ENCODE assay signal across 8 mouse cellular contexts in genomic region chr13:93940742-93941531, GRCm38 (mm10).
DNase-seq lines count a peak whose midpoint lies in the region; ATAC-seq lines count a peak whose summit lies in the region.

No protein-coding gene starts in this region.

- no peaks in the 10 kb centered on the region for H3K36me3 ChIP-seq in forebrain, embryonic 12.5 days (replicated peaks)
- no peaks in the 10 kb centered on the region for H3K36me3 ChIP-seq in forebrain, embryonic 15.5 days
- no peaks in the 10 kb centered on the region for H3K36me3 ChIP-seq in heart, embryonic 15.5 days
- H3K36me3 ChIP-seq in limb, embryonic 13.5 days: no peaks in the 10 kb centered on the region

- H3K27ac ChIP-seq in forebrain, embryonic 12.5 days: no peak overlapping the region
- H3K27ac ChIP-seq in forebrain, embryonic 15.5 days (replicated peaks): no peak overlapping the region
- peak overlapping the region; percentile 51 for H3K27ac ChIP-seq in heart, embryonic 15.5 days
- H3K27ac ChIP-seq in limb, embryonic 13.5 days: peak overlapping the region; percentile 28; the same call in 1 of the 2 replicates

- no peaks in the 10 kb centered on the region for H3K9me3 ChIP-seq in forebrain, embryonic 12.5 days
- no peaks in the 10 kb centered on the region for H3K9me3 ChIP-seq in forebrain, embryonic 15.5 days
- no peaks in the 10 kb centered on the region for H3K9me3 ChIP-seq in heart, embryonic 15.5 days (replicated peaks)
- H3K9me3 ChIP-seq in limb, embryonic 13.5 days: no peaks in the 10 kb centered on the region

- 0 out of 2 replicates have a peak, but pooled peaks cover 4% of the 10 kb centered on the region for H3K4me1 ChIP-seq in forebrain, embryonic 12.5 days
- peaks cover 9% of the 10 kb centered on the region for H3K4me1 ChIP-seq in forebrain, embryonic 15.5 days
- H3K4me1 ChIP-seq in heart, embryonic 15.5 days (replicated peaks): peaks cover 21% of the 10 kb centered on the region
- H3K4me1 ChIP-seq in limb, embryonic 13.5 days: peaks cover 46% of the 10 kb centered on the region

- DNase-seq in Muller cell, postnatal 12 days (ENCODE audit: inconsistent ontology term): peak; percentile 55
- no peak for DNase-seq in adrenal gland, adult 18-20 months (ENCODE audit: low spot score in 2 of 2)
- no peak for DNase-seq in adrenal gland, postnatal 14 days
- DNase-seq in left cerebral cortex, adult 8-10 months (ENCODE audit: low spot score in 2 of 2): no peak

- WGBS in forebrain, embryonic 12.5 days: 86% methylated on average over 7 of the region's 7 CpGs
- WGBS in forebrain, embryonic 15.5 days: 75% methylated on average over 7 of the region's 7 CpGs
- WGBS in heart, embryonic 15.5 days: 68% methylated on average over 7 of the region's 7 CpGs
- WGBS in limb, embryonic 13.5 days: 45% methylated on average over 7 of the region's 7 CpGs

- 0 out of 2 replicates have a peak, but pooled peaks have one; percentile 11 for ATAC-seq in forebrain, embryonic 12.5 days (ENCODE audit: low FRiP score)
- no peak for ATAC-seq in forebrain, embryonic 15.5 days (replicated peaks)
- 0 out of 2 replicates have a peak, but pooled peaks have one; percentile 53 for ATAC-seq in heart, embryonic 15.5 days (replicated peaks; ENCODE audit: insufficient number of reproducible peaks, insufficient read depth, low FRiP score, low read depth)
- peak; percentile 67 for ATAC-seq in limb, embryonic 13.5 days (ENCODE audit: low FRiP score, low read depth)

- no peak overlapping the region for H3K4me3 ChIP-seq in forebrain, embryonic 12.5 days (replicated peaks)
- H3K4me3 ChIP-seq in forebrain, embryonic 15.5 days: no peak overlapping the region
- no peak overlapping the region for H3K4me3 ChIP-seq in heart, embryonic 15.5 days
- H3K4me3 ChIP-seq in limb, embryonic 13.5 days: no peak overlapping the region

- no peak overlapping the region for H3K9ac ChIP-seq in forebrain, embryonic 12.5 days
- no peak overlapping the region for H3K9ac ChIP-seq in forebrain, embryonic 15.5 days (replicated peaks)
- H3K9ac ChIP-seq in heart, embryonic 15.5 days: no peak overlapping the region
- no peak overlapping the region for H3K9ac ChIP-seq in limb, embryonic 13.5 days

- no peaks in the 10 kb centered on the region for H3K27me3 ChIP-seq in forebrain, embryonic 12.5 days
- H3K27me3 ChIP-seq in forebrain, embryonic 15.5 days: no peaks in the 10 kb centered on the region
- H3K27me3 ChIP-seq in heart, embryonic 15.5 days: no peaks in the 10 kb centered on the region
- no peaks in the 10 kb centered on the region for H3K27me3 ChIP-seq in limb, embryonic 13.5 days

- no peak overlapping the region for H3K4me2 ChIP-seq in forebrain, embryonic 12.5 days
- H3K4me2 ChIP-seq in forebrain, embryonic 15.5 days (replicated peaks): no peak overlapping the region
- H3K4me2 ChIP-seq in heart, embryonic 15.5 days: no peak overlapping the region
- no peak overlapping the region for H3K4me2 ChIP-seq in limb, embryonic 13.5 days (replicated peaks)

Comparison
In these comparisons a context has a peak if more than half of its experiments do, and no peak if none do; other contexts are left out.
1. H3K27ac ChIP-seq: peak in heart, embryonic 15.5 days (single experiment) and limb, embryonic 13.5 days (single experiment); none in forebrain, embryonic 12.5 days (single experiment) and forebrain, embryonic 15.5 days (single experiment).